Mouse (Mus musculus): ENCODE data around the gene Gm11444. TPM values are rescaled to one million over a fixed set of nuclear protein-coding genes. Genes with fewer than 3 reads are reported as not detected.

Gene Gm11444
- polyA plus RNA-seq, 1 experiment, result not detected

- Histone ChIP-seq H3K4me1 (ENCODE audit: control insufficient read depth, insufficient read depth, low read length) (no peaks in the 10 kb centered on the region), H3K9me3 (replicated peaks; ENCODE audit: control insufficient read depth, insufficient read depth, low read length, poor library complexity, severe bottlenecking) (no peaks in the 10 kb centered on the region), H3K27ac (ENCODE audit: insufficient read depth, low read length) (no peak overlapping the region), H3K36me3 (ENCODE audit: control insufficient read depth, insufficient read depth, low read length, poor library complexity, severe bottlenecking) (no peaks in the 10 kb centered on the region), H3K27me3 (ENCODE audit: control insufficient read depth, insufficient read depth, low read length, poor library complexity, severe bottlenecking) (no peaks in the 10 kb centered on the region), H3K9ac (ENCODE audit: low read depth, poor library complexity, severe bottlenecking) (no peak overlapping the region), H3K4me3 (ENCODE audit: low read depth, low read length) (no peak overlapping the region)
- TF ChIP-seq EP300 (IDR thresholded peaks at IDR 0.05; ENCODE audit: insufficient read depth, low read depth, low read length), result no peak
- TF ChIP-seq POLR2A (IDR thresholded peaks at IDR 0.05; ENCODE audit: insufficient read depth, low read length), result no peak
- no peak for TF ChIP-seq CTCF (IDR thresholded peaks at IDR 0.05; ENCODE audit: low read depth, low read length)
These were observed 31.7 kb downstream of the Gm11444 start for GRCm38 (mm10) chr11:85818401-85818800.

- Histone ChIP-seq H3K27ac (ENCODE audit: insufficient read depth, low read length) (no peak overlapping the region), H3K9ac (ENCODE audit: low read depth, poor library complexity, severe bottlenecking) (no peak overlapping the region), H3K4me3 (ENCODE audit: low read depth, low read length) (no peak overlapping the region), H3K4me1 (ENCODE audit: control insufficient read depth, insufficient read depth, low read length) (no peaks in the 10 kb centered on the region), H3K9me3 (replicated peaks; ENCODE audit: control insufficient read depth, insufficient read depth, low read length, poor library complexity, severe bottlenecking) (no peaks in the 10 kb centered on the region), H3K27me3 (ENCODE audit: control insufficient read depth, insufficient read depth, low read length, poor library complexity, severe bottlenecking) (no peaks in the 10 kb centered on the region), H3K36me3 (ENCODE audit: control insufficient read depth, insufficient read depth, low read length, poor library complexity, severe bottlenecking) (no peaks in the 10 kb centered on the region)
- TF ChIP-seq EP300 (IDR thresholded peaks at IDR 0.05; ENCODE audit: insufficient read depth, low read depth, low read length) (no peak), POLR2A (IDR thresholded peaks at IDR 0.05; ENCODE audit: insufficient read depth, low read length) (no peak), CTCF (IDR thresholded peaks at IDR 0.05; ENCODE audit: low read depth, low read length) (no peak)
These were observed 33.7 kb downstream of the Gm11444 start for GRCm38 (mm10) chr11:85816471-85816870.

- H3K4me1 ChIP-seq (ENCODE audit: control insufficient read depth, insufficient read depth, low read length), result no peaks in the 10 kb centered on the region
- no peak overlapping the region for H3K27ac ChIP-seq (ENCODE audit: insufficient read depth, low read length)
- H3K4me3 ChIP-seq (ENCODE audit: low read depth, low read length), result no peak overlapping the region
- H3K9ac ChIP-seq (ENCODE audit: low read depth, poor library complexity, severe bottlenecking), result no peak overlapping the region
- no peaks in the 10 kb centered on the region for H3K27me3 ChIP-seq (ENCODE audit: control insufficient read depth, insufficient read depth, low read length, poor library complexity, severe bottlenecking)
- no peaks in the 10 kb centered on the region for H3K36me3 ChIP-seq (ENCODE audit: control insufficient read depth, insufficient read depth, low read length, poor library complexity, severe bottlenecking)
- TF ChIP-seq CTCF (IDR thresholded peaks at IDR 0.05; ENCODE audit: low read depth, low read length), result no peak
- TF ChIP-seq POLR2A (IDR thresholded peaks at IDR 0.05; ENCODE audit: insufficient read depth, low read length), result no peak
- no peak for TF ChIP-seq EP300 (IDR thresholded peaks at IDR 0.05; ENCODE audit: insufficient read depth, low read depth, low read length)
- no peaks in the 10 kb centered on the region for H3K9me3 ChIP-seq (replicated peaks; ENCODE audit: control insufficient read depth, insufficient read depth, low read length, poor library complexity, severe bottlenecking)
These were observed 35.5 kb downstream of the Gm11444 start for GRCm38 (mm10) chr11:85814678-85815077.

- no peak overlapping the region for H3K27ac ChIP-seq (ENCODE audit: insufficient read depth, low read length)
- no peaks in the 10 kb centered on the region for H3K9me3 ChIP-seq (replicated peaks; ENCODE audit: control insufficient read depth, insufficient read depth, low read length, poor library complexity, severe bottlenecking)
- H3K9ac ChIP-seq (ENCODE audit: low read depth, poor library complexity, severe bottlenecking), result no peak overlapping the region
- no peaks in the 10 kb centered on the region for H3K4me1 ChIP-seq (ENCODE audit: control insufficient read depth, insufficient read depth, low read length)
- no peaks in the 10 kb centered on the region for H3K36me3 ChIP-seq (ENCODE audit: control insufficient read depth, insufficient read depth, low read length, poor library complexity, severe bottlenecking)
- H3K27me3 ChIP-seq (ENCODE audit: control insufficient read depth, insufficient read depth, low read length, poor library complexity, severe bottlenecking), result no peaks in the 10 kb centered on the region
- no peak for TF ChIP-seq EP300 (IDR thresholded peaks at IDR 0.05; ENCODE audit: insufficient read depth, low read depth, low read length)
- no peak for TF ChIP-seq POLR2A (IDR thresholded peaks at IDR 0.05; ENCODE audit: insufficient read depth, low read length)
- no peak for TF ChIP-seq CTCF (IDR thresholded peaks at IDR 0.05; ENCODE audit: low read depth, low read length)
- H3K4me3 ChIP-seq (ENCODE audit: low read depth, low read length), result no peak overlapping the region
These were observed 37.7 kb downstream of the Gm11444 start for GRCm38 (mm10) chr11:85812201-85812966.

- H3K9ac ChIP-seq (ENCODE audit: low read depth, poor library complexity, severe bottlenecking), result no peak overlapping the region
- no peaks in the 10 kb centered on the region for H3K27me3 ChIP-seq (ENCODE audit: control insufficient read depth, insufficient read depth, low read length, poor library complexity, severe bottlenecking)
- no peak overlapping the region for H3K27ac ChIP-seq (ENCODE audit: insufficient read depth, low read length)
- no peaks in the 10 kb centered on the region for H3K4me1 ChIP-seq (ENCODE audit: control insufficient read depth, insufficient read depth, low read length)
- H3K4me3 ChIP-seq (ENCODE audit: low read depth, low read length), result no peak overlapping the region
- H3K36me3 ChIP-seq (ENCODE audit: control insufficient read depth, insufficient read depth, low read length, poor library complexity, severe bottlenecking), result no peaks in the 10 kb centered on the region
- no peaks in the 10 kb centered on the region for H3K9me3 ChIP-seq (replicated peaks; ENCODE audit: control insufficient read depth, insufficient read depth, low read length, poor library complexity, severe bottlenecking)
- TF ChIP-seq POLR2A (IDR thresholded peaks at IDR 0.05; ENCODE audit: insufficient read depth, low read length) (no peak), EP300 (IDR thresholded peaks at IDR 0.05; ENCODE audit: insufficient read depth, low read depth, low read length) (no peak), CTCF (IDR thresholded peaks at IDR 0.05; ENCODE audit: low read depth, low read length) (no peak)
These were observed 38.5 kb downstream of the Gm11444 start for GRCm38 (mm10) chr11:85811676-85812075.

- H3K27me3 ChIP-seq (ENCODE audit: control insufficient read depth, insufficient read depth, low read length, poor library complexity, severe bottlenecking), result no peaks in the 10 kb centered on the region
- H3K9me3 ChIP-seq (replicated peaks; ENCODE audit: control insufficient read depth, insufficient read depth, low read length, poor library complexity, severe bottlenecking), result no peaks in the 10 kb centered on the region
- TF ChIP-seq CTCF (IDR thresholded peaks at IDR 0.05; ENCODE audit: low read depth, low read length) (no peak), POLR2A (IDR thresholded peaks at IDR 0.05; ENCODE audit: insufficient read depth, low read length) (no peak), EP300 (IDR thresholded peaks at IDR 0.05; ENCODE audit: insufficient read depth, low read depth, low read length) (no peak)
- H3K27ac ChIP-seq (ENCODE audit: insufficient read depth, low read length), result no peak overlapping the region
- no peaks in the 10 kb centered on the region for H3K4me1 ChIP-seq (ENCODE audit: control insufficient read depth, insufficient read depth, low read length)
- H3K9ac ChIP-seq (ENCODE audit: low read depth, poor library complexity, severe bottlenecking), result no peak overlapping the region
- H3K36me3 ChIP-seq (ENCODE audit: control insufficient read depth, insufficient read depth, low read length, poor library complexity, severe bottlenecking), result no peaks in the 10 kb centered on the region
- no peak overlapping the region for H3K4me3 ChIP-seq (ENCODE audit: low read depth, low read length)
These were observed 38.9 kb downstream of the Gm11444 start for GRCm38 (mm10) chr11:85811229-85811628.

Data from ES-Bruce4 (cell line).